Mouse (Mus musculus): ENCODE data around the gene Gabrb2. TPM values are rescaled to one million over a fixed set of nuclear protein-coding genes. Genes with fewer than 3 reads are reported as not detected.

Gene Gabrb2
- polyA plus RNA-seq (2012; rRNA removed): 24.6 and 26.7 TPM in 2 replicates

GRCm38 (mm10) chr11:42418996-42419782, at the start of gene Gabrb2:
Gene Gabrb2, plus strand, starts transcription at chr11:42419757.

Other genes with a start within 250 kb of the Gabrb2 start
- gene Gabra1, start 236.8 kb upstream of the Gabrb2 start, polyA plus RNA-seq (2012; rRNA removed): 24.1 and 25.1 TPM in 2 replicates
- 0.07 TPM in 1 of 2 replicates, not detected in the other for gene Gabra6, start 98.7 kb upstream of the Gabrb2 start, polyA plus RNA-seq (2012; rRNA removed)